Mouse (Mus musculus) ovary, adult 18-20 months (tissue): ENCODE measurements around the gene Fryl.
A peak's percentile ranks its signal among the peaks of the same experiment; 100 is the strongest.

Source experiments
- DNase-seq: peaks from one replicate; pipeline ENCODE4 v3.0.0; 2022; ENCODE audit warnings: low spot score, mixed read lengths

Gene Fryl

DNA sequence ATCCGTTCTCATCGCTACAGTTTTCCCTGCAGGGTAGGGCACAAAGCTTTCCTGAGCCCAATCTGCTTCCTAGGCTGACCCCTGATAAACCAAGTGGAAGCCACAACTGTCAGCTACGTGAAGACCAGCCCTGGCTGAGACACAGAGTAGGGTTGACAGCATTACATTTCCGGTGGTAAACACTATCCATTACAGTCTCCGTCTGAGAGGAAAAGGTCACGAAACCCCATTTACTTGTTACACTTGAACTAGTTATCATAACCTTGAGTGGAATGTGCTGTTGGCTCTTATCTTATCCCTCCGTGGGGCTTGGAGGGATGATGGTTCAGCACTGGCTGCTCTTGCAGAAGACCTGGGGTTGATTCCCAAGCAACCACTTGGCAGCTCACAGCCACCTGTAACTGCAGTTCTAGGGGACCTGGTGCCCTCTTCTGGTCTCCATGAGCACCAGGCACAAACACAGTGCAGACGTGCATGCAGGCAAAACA is 62.3 kb downstream of the Fryl start:
- peak; percentile 32 for DNase-seq

- no peak for DNase-seq
Measured at GRCm38 (mm10) chr5:73193627-73194026, 62.8 kb downstream of the Fryl start.

DNA sequence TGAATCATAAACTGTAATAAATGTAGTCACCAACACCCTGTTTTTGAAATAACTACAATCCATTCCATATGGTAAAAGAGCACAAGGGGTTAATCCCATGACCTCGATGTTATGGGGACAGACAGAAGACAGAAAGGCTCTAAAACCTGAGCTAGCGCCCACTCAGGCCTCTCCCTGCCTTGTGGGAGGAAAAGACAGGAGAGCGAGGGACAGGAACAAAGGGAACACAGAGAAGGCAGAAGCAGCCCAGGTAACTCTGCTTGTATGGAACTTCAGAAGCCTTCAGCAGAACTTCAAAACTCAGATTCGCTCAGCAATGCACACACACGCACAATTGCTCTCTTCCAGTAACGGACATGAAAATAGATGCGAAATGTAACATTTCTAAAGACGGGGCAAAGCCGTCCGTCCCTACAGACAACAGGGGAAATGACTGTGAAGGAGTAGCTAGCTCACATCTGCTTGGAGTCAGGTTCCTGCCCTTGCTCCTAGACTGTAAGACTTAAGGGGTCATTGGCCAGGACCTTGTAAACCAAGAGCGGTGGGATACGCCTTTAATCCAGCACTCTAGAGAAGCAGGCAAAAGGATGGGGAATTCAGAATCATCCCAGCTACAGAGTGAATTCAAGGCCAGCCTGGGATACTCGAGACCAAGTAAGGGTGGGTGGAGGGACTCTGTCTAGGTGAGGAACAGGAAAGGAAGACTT is 63.4 kb downstream of the Fryl start:
- DNase-seq, result no peak

- DNase-seq, result no peak
Measured at GRCm38 (mm10) chr5:73191765-73192164, 64.7 kb downstream of the Fryl start.

DNA sequence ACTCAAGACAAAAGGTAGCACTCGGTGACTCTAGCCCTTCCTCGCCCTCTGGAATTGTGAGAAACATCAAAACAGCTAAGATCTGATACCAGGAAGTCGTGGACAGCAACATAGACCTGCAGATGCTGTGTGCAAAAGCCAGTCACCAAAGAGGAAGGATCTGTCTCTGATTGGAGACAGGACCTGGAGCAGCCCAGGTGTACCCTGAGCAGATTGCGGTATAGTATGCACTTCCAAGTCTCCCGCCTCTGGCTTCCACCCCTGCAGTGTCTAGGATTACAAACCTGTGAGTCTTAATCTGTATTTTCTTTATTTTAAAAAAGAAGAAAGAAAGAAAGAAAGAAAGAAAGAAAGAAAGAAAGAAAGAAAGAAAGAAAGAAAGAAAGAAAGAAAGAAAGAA is 66.3 kb downstream of the Fryl start:
- DNase-seq, result no peak

- no peak for DNase-seq
Measured at GRCm38 (mm10) chr5:73189443-73190160, 66.8 kb downstream of the Fryl start.

GRCm38 (mm10) chr5:73188576-73188975 is 67.8 kb downstream of the Fryl start:
- no peak for DNase-seq

DNA sequence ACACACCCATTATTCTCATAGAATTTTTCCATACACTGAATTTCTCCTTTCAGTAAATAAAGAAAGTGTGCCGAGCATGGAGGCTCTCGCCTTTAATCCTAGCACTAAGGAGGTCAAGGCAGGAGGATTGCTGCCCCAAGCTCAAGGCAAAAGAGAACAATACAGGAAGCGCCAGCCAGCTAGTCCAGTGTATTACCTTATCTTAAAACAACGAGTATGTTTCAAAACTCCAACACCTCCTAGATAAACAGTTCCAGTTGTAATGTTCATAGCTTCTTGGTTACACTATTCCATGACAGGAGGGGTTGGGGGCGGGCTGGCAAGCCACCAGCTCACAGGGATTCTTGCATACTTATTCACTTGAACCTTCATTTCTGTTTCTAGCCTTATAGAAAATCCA is 68.3 kb downstream of the Fryl start:
- no peak for DNase-seq

DNA sequence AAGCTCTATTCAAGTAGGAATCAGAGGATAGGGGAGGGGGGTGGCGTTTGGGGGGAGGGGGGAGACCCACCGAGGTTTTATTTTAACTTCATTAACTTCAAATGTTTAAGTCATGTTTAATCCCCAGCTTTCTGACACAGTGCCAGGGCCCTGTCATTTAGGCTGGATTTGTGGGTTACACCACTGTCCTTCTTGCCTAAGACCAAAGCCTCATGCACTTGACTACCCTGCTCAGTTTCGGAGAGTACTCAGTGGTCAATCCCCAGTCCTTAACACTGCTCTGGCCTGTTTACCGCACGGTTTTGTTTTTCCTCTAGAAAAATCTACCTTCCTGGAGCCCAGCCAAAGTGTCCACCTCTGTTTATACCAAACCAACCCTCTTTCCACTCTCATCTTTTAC is 69.5 kb downstream of the Fryl start:
- no peak for DNase-seq

DNA sequence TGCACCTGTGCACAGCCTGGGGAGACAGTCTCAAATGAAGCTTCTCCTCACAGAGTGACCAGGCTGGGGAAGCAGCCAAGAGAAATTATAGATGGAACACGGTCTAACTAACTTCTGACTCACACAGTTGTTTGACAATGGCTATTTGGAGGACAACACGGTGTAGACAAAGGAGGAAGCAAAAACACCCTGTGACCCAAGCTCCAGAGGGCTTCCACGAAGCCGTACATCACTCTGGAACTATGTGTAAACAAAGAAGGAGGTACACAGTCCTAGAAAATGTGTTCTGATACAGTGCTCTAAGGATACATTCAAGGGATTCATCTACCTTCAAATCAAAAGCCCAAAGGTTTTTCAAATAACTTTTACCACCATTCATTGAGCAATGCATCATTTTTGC is 71.0 kb downstream of the Fryl start:
- no peak for DNase-seq

GRCm38 (mm10) chr5:73182701-73183447 is 73.5 kb downstream of the Fryl start:
- DNase-seq, result no peak

DNA sequence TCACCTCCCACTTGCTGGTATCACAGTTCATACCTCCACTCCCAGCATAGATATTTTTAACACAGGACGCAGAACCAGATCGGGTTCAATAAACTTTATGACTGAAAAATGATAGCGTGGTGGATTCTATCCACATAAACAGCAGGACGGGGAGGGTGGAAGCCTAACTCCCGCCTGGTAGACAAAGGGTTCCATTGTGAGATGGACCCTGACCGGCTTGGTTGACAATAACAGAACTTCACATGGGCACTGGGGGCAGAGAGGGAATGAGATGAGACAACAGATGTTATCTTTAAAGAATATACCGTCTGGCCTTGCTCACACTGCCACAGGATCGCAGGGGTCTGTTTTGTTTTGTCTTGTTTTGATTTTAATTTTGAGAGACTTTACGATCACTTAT is 74.2 kb downstream of the Fryl start:
- no peak for DNase-seq

- no peak for DNase-seq
Measured at GRCm38 (mm10) chr5:73176294-73176693, 80.1 kb downstream of the Fryl start.

DNA sequence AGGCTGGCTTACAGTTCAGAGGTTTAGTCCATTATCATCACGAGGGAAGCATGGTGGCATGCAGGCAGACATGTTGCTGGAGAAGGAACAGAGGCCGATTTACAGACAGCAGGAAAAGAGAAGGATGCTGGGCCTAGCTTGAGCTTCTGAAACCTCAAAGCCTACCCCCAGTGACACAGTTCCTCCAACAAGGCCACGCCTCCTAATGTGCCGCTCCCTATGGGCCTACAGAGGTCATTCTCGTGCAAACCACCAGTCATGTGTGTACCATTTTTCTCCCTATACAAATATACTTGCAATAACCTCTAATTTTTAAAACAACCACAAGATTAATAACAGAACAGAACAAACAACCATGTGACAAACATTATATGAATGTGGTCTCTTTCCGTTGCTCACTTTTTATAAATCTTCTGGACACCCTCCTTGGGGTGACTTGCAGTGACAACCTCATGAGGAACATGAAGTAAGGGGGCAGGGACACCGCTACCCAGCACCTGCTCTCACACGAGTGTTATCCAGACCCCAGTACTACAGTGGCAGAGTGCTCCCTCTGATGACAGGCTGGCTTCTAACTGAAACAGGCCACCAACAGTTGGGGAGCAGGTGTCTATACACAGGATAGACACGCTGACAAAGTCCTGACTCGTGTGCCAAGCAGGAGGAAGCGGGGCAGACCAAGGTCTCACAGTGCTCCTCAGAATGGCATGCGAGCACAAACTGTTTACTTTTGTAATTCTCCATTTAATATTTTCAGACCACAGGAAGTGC is 80.9 kb downstream of the Fryl start:
- DNase-seq, result no peak

DNA sequence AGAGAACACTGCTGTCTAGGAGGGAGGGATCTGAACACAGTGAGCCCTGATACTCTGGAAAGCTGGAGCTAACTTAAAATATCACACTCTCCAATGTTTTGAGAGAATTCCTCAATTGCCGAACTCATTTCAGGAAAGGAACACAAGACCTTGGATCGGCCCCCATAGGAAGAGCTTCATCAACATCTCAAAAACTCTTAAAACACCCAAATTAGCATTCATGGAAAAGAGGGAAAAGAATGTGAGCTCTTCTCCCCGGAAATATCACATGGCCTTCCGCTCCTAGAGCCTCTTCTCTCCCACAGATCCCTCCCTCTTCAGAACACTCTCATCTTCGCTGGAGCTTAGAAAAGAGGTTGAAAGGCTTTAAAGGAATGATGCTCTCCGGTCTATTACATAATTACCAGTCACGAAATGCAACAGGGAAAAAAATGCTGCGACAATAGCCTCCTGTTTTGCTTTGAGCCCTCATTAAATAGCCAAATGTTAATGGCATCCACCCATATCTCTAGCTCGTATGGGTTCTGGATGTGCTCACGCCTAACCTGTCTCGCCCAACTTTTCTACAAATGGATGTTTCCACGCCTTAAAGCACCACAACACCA is 84.4 kb downstream of the Fryl start:
- no peak for DNase-seq

DNA sequence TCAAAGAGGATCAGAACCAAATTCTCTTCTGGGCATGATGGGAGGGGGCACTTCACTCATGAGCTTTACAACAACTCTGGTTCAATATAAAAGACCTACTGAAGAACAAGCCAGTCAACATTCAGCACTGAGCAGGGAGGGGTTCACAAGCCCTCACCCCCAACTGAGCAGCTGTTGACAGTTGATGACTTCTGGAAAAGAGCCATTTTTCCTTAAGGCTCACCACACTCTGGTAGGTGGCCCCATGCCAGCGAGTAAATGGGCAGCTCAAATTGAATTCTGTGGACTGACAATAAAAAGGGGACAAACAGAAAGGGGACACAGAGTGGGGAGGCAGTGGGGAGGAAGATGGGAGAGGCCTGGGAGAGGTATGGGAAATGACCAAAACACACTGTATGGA is 85.2 kb downstream of the Fryl start:
- no peak for DNase-seq

GRCm38 (mm10) chr5:73168769-73169272 is 87.6 kb downstream of the Fryl start:
- DNase-seq, result no peak

DNA sequence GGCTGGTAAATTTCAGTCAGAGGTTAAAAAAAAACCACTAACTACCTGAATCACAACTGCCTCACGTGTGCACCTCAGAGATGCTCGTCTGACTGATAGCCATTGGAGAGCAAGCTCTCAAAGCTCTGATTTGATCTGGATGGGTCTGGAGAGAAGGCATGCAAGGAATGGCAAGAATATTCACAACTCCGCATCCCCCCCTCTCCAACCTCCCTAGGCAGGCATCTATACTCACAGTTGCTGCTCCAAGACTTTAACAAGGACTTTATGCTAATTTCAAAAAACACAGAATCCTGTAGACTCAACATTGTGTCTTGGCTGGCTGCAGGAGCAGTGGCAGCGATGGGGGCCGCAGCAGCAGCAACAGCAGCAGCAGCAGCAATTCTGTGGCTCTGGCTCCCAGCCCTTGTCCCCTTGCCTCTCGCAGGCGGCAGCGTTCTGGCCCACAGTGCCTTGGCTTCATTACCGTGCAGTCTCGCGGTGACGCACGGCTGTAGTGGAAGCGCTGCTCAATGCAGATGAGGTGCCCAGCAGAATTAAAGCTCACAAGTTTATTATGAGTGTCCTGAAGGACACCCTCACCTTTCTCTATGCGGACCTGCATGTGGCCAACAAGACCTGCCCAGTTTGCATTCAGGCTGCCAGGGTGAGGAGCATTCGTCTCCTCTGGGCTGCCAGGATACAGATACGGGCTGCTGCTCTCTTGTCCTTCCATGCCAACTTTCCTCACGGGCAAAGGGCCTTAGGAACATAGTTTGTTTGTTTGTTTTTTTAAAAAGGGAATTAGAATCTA is 88.2 kb downstream of the Fryl start:
- no peak for DNase-seq

DNA sequence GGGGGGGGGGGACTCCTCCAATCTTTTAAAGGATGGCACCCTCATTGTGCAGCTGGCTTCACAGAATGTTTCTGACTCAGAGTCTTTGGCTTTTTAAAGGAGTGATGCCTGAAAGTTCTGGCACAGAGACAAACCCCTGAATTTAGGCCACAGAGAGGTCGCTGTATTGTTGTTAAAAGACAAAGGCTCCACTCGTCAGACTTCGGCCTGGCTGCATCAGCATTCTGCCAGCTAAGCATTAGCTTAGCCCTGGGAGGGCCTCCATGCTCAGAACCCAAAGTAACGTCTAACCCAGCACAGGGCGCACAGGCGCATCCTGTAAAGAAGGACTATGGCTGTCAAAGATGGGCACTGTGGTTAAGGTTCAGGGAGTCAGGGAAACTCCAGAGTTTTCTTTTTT is 92.4 kb downstream of the Fryl start:
- DNase-seq, result no peak

DNA sequence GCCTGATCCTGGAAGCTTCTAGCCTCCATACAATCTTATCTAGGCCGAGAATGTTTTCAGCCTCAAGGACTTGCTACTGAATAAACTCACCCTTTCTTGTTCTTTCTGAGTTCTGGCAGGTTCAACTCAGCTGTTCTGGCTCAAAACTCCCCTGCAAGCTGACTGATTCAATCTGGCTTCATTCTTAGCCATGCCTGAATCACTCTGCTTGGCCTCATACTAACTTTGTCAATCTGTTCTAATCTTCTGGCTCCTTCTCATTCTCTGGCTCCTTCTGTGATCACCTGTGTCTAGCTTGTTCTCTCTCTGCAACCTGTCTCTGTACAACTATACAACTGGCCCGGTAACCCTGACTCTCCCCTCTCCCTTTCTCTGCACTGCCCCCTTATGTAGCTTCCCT is 93.9 kb downstream of the Fryl start:
- no peak for DNase-seq

DNA sequence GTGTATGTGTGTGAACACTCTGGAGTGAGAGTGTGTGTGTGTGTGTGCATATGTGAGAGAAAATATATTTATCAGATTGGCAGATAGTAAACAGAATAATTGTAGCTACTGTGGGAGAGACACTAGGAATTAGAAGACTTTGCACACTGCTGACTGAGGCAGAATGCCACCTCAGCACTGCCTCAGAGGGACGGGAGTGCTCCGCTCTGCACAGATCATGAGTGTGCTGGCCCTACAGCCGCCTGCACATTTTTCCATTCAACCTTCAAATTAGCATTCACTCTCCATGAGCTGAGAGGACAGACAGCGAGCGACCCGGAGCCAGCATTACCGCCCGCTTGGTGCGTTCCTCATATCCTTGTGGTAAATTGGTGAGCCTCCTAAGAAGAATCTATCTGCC is 96.0 kb downstream of the Fryl start:
- DNase-seq, result no peak
